Mouse (Mus musculus) left cerebral cortex, postnatal 4 days (tissue): Measurements from ENCODE around the gene Sipa1l3. TPM values are rescaled to one million over a fixed set of nuclear protein-coding genes. Genes with fewer than 3 reads are reported as not detected.

Experiments
- DNase-seq: peaks from one replicate; pipeline ENCODE4 v3.0.0-alpha.2; 2022
- intact Hi-C: fragments of 180-260 bp; cut with DNase I; formaldehyde crosslinking; loops from one replicate; pipeline ENCODE4 v1.15.1; 2025
- total RNA-seq, 2 experiments: library from RNA; stranded (reverse); gene quantifications; 2 replicates each; pipeline ENCODE4 v1.2.3; 2021

Gene Sipa1l3
- total RNA-seq: 10 to 100 TPM; 58.2 to 58.4 TPM

DNA sequence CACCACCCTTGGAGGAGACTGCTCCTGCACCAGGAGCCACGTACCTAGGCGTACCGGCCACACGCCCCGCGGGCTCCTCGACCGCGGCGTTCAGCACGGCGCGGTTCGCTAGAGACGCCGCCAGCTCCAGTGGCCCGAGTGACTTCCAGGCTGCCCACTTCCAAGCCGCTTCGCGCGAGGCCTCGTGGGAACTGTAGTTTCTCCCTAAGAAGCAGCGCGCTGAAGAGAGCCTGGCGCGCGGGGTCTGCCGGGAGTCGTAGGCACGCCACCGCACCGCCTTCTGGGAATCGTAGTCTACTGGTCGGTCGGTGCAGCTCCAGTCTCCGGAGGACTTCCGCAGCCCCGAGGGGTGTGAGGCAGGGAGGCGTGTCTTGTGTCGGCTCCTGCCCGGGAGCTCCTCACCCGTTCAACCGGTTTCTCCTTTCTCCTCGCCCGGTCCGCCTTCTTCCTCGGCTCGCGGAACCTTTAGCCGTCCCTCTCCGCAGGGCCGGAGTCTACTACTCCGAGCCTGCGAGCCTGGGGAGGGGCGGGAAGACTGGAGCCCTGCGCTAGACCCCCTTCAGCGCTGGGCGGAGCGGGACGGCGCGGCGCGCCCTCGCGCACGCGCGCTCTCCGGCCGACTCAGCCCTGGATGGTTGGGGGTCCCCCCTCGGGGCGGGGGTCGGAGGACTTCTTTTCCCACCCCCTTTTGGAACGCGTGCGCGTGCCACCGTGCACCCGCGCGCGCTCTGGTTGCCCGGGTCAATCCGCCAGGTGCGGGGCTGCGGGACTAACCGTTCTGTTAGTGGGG, at the start of gene Sipa1l3:
Gene Sipa1l3, minus strand, starts transcription at position 221 of the 790 bp plus-strand sequence.
- intact Hi-C loops: no loop called here
- DNase-seq: peak; percentile 98

DNA sequence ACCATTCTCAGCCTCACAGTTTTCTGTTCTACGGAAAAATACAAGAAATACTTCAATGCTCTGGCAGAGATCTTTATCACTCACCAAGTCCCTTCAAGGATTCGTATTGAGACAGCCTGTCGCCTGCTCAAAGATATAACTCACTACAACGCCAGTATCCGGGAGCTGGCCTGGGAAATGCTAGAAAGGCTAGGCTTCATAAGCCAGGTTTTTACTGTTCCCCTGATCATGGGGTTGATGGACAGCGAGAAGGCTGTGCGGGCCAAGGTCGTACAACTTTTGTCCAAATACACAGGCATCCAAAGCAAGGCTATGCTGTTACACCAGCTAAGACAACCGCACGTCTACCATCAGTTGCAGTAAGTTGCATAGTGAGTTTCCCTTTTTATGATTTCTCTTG, 44.6 kb upstream of the Sipa1l3 start:
- intact Hi-C loops: no loop called here
- no peak for DNase-seq

DNA sequence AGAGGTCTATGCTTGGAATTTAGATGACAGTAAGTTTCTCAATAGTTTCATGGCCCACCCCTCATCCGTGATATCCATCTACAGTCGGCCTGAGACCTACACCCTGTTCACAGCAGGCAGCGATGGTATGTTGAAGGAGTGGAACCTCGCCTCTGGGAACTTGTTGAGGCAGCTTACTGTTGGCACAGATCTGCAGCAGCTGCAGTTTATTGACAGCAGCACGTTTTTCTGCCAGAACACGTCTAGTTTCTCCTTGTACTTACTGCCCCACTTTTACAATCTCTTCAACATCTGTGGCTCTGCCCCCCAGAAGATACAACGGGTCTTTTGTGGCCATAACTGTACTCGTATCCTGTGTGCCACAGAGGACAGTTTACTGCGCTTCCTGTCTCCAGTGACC, 42.6 kb upstream of the Sipa1l3 start:
- intact Hi-C loops: no loop called here
- no peak for DNase-seq

DNA sequence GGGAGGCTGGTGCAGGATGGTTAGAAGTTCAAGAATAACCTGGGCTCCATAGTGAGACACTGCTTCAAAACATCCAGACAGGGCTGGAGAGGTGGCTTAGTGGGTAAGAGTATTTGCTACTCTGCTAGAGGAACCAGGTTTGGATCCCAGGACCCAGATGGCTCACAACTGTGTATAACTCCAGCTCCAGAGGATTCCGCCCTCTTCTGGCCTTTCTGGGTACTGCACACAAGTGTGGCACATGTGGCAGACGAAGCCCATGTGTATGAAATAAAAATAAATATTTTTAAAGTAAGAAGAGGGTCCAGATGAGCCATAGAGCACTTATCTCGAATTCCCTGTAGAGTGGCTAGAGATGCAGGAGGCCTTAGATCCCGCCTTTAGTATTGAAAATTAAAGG, 40.8 kb upstream of the Sipa1l3 start:
- intact Hi-C loops: no loop called here
- DNase-seq: peak; percentile 20

- DNase-seq: no peak
- intact Hi-C loops: no loop called here
Measured at GRCm38 (mm10) chr7:29558744-29559143, 40.3 kb upstream of the Sipa1l3 start.

DNA sequence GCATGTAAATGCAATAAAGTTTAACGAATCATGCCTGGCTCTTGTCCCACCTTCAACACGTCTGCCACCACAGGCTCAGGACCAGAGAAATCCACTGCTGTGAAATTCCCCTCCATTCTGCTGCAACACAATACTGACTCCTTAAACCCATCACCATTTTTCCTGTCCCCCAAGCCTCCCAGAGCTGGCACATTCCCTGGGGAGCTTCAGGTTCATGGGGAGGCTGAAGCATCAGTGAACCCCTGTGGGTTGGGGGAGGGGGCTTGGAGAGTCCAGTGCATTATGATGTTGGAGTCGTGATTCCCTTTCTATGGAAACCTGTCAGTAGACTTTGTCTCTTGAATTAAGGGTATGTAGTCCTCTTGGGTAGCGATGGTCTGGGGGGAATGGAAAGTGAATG, 37.8 kb upstream of the Sipa1l3 start:
- no peak for DNase-seq
- intact Hi-C loops: no loop called here

- intact Hi-C loops: no loop called here
- no peak for DNase-seq
Measured at GRCm38 (mm10) chr7:29555521-29555920, 37.1 kb upstream of the Sipa1l3 start.

DNA sequence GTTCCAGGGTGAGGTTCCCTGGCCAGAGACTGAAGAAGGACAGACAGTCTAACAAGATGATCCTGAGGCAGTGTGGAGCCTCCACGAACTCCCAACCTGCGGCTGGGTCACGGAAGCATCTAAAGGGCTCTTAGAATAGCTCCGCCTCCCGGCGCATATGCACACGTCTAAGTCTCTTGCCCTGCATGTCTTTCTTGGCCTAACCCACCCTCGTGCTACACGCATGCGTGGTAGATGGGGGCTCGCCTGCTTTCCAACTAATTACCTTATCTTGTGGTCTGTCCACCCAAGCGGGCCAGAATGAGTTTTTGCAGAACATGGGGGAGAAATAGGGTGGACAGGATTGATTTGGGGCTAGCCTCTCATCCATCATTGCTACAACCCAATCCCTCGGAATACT, 36.6 kb upstream of the Sipa1l3 start:
- no peak for DNase-seq
- intact Hi-C loops: no loop called here

DNA sequence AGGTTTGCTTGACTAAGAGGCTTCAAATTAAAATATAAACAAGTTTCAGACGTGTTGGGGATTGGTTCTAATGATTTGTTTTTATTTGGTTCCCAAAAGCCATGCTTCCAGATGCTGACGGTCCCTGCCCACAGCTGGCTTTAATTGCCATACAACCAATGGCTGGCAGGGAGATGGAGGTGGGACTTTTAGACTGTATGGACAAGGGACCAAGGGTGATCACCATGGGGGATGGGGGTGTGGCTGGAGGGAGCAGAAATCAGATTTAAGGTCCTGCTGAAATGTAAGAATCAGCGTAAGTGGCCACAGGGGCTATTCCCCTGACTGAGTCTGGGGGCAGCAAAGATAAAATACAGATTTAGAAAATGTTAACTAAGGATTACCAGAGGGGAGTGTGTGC, 32.2 kb upstream of the Sipa1l3 start:
- intact Hi-C loops: no loop called here

GRCm38 (mm10) chr7:29541608-29542007, 23.2 kb upstream of the Sipa1l3 start:
- intact Hi-C loops: no loop called here
- DNase-seq: no peak

More for the DNA sequence above, 32.2 kb upstream of the Sipa1l3 start:
- no peak for DNase-seq

DNA sequence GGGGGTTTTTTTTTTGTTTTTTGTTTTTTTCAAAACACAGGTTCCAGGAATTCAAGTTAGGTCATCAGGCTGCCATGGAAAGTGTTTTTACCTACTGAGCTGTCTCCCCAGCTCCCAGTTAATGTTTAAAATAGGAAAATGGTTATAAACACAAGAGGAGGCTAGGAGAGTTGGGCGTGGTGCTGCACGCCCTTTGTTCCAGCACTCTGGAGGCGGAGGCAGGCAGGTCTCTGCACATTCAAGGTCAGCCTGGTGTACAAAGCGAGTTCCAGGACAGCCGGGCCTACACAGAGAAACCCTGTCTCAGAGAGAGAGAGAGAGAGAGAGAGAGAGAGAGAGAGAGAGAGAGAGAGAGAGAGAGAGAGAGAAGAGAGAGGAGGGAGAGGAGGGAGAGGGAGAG, 22.7 kb upstream of the Sipa1l3 start:
- DNase-seq: no peak
- intact Hi-C loops: no loop called here

- intact Hi-C loops: no loop called here
- no peak for DNase-seq
Measured at GRCm38 (mm10) chr7:29540631-29541030, 22.2 kb upstream of the Sipa1l3 start.

DNA sequence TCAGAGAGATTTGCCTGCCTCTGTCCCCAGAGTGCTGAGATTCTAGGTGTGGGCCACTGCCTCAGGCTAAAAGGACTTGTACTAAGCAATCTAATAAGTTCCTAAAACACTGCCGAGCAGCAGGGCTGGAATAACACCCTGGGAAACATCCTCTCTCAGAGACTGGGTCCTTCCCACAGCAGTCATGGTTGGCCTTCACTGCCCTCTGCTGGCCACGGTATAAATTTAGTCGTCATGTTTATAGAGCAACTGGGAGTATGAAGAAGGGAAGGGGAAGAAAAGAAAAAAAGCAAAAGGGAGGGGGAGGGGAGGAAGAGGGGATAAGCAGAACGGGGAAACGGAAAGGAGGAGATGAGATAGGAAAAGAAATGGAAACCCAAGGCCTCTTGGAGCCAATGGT, 5.3 kb upstream of the Sipa1l3 start:
- intact Hi-C loops: loop anchor here (2.0 to 5.0 kb wide), 3 partner anchors 141 to 471 kb away; no protein-coding TSS in a partner anchor

GRCm38 (mm10) chr7:29521841-29522575, 3.6 kb upstream of the Sipa1l3 start:
- intact Hi-C loops: loop anchor here (2.0 to 5.0 kb wide), 3 partner anchors 139 to 470 kb away; no protein-coding TSS in a partner anchor

More for the DNA sequence above, 5.3 kb upstream of the Sipa1l3 start:
- DNase-seq: peak; percentile 87

GRCm38 (mm10) chr7:29521365-29521764, 2.9 kb upstream of the Sipa1l3 start:
- intact Hi-C loops: loop anchor here (5.0 kb wide), 2 partner anchors 214 to 469 kb away; no protein-coding TSS in a partner anchor

More at GRCm38 (mm10) chr7:29521841-29522575, 3.6 kb upstream of the Sipa1l3 start:
- peak; percentile 89 for DNase-seq

GRCm38 (mm10) chr7:29520794-29521193, 2.4 kb upstream of the Sipa1l3 start:
- intact Hi-C loops: loop anchor here (5.0 kb wide), 2 partner anchors 213 to 468 kb away; no protein-coding TSS in a partner anchor
- no peak for DNase-seq

More at GRCm38 (mm10) chr7:29521365-29521764, 2.9 kb upstream of the Sipa1l3 start:
- DNase-seq: no peak

GRCm38 (mm10) chr7:29519211-29519550, 740 bp upstream of the Sipa1l3 start:
- no peak for DNase-seq
- intact Hi-C loops: no loop called here

DNA sequence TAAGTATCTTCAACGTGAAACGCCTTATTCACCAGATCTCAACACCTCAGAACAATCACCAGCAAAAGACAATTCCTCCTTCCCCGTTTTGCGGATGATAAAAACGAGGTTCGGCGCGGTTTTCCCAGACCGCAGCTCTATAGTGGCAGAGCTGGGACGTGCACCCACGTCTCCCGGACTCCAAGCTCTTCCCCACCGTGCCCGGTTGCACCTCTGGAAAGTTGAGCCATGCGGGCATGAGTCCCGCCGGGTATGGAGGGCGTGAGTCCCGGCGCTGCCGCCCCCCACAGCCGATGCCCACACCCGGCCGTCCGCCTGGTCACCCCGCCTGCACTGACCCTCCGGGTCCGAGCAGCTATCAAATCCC, 404 bp downstream of the Sipa1l3 start:
- intact Hi-C loops: no loop called here
- no peak for DNase-seq

- intact Hi-C loops: no loop called here
- no peak for DNase-seq
Measured at GRCm38 (mm10) chr7:29517178-29517577, 1.3 kb downstream of the Sipa1l3 start.

DNA sequence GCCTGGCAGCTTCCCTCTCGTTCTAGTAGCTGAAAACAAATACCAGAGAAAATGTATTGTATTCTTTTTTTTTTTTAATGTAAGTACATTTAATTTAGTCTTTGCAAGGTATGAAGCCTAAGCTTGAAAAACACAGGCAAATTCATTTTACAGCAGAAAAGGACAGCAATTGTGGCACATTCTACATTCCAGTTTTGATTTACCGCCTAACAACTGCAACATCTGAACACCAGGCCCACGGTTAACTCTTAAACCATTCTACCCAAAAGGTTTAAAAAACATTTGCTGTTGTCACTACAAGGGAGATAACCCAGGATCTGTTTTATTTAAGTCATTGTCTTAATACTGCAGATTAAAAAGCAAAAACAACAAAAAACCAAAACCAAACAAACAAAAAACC, 2.8 kb downstream of the Sipa1l3 start:
- intact Hi-C loops: no loop called here
- DNase-seq: no peak

DNA sequence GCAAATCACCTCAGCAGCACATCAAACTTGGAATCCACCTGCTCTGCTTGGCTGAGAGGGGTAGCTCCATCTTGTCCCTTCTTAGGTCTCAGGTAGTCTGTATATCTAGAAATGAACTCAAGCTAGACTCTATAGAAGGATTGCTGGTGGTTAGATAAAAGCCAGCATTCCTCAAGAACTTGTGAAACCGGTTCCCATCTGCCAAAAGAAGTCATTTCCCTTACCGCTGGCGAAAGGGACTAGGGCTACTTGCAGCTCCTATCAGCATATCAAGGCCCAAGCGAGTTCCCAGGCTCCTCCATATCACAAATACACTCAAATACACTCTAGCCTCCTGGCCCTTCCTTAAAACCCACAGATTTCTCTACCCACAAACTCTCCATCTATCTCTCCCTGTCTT, 5.7 kb downstream of the Sipa1l3 start:
- intact Hi-C loops: no loop called here
- DNase-seq: no peak
